Mouse (Mus musculus): ENCODE data around the gene Rab37.

DNA sequence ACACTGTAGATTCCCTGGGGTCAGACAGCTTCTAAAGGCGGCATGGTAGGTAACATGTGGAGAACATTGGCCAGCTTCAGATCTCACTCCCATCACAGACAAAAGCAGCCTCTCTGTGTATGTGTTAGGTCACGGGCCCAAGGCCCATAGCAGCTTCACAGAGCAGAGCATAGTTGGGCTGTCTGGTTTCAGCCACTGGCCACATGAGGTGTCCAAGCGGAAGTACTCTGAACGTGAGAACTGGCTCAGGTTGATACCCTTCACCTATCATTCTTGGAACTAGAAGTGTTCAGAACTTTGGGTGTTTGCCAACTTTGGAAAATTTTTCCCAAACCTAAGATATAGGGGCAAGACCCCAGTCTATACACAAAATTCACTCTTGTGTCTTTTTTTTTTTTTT lies 78.2 kb downstream of the Rab37 start:
- TF ChIP-seq CTCF (IDR thresholded peaks at IDR 0.05; ENCODE audit: low read depth), result no peak
- no peak for TF ChIP-seq EP300 (IDR thresholded peaks at IDR 0.05; ENCODE audit: low read depth)

All from liver, postnatal 0 days (tissue).